Mouse (Mus musculus): ENCODE data around the gene Zfp507. TPM values are rescaled to one million over a fixed set of nuclear protein-coding genes. Genes with fewer than 3 reads are reported as not detected.
A peak's percentile ranks its signal among the peaks of the same experiment; 100 is the strongest.

The Zfp507 gene
- total RNA-seq, 2 experiments from 2014 or later = 31.8 to 32.5 TPM

GRCm38 (mm10) chr7:35790201-35790600, 12.6 kb downstream of the Zfp507 start:
- DNase-seq (ENCODE audit: low spot score in 2 of 2) = peak in 1 of 2 experiments; percentile 22

DNA sequence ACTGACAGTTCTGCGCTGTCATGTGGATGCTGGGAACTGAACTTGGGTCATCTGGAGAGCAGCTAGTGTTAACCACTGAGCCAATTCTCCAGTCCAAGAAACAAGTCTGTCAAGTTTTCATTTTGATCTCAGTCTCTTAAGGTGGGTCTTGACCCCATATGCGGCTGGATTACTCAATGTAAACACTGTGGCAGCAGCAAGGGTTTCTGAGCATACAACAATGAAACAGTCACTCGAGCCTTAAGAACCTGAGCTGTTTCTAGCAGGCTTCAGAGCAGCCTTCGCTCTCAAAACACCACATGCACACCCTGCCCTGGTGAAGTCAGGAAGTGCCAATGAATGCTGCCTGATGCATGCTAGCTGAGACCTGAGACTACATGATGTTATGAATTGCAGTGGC, 17.2 kb downstream of the Zfp507 start:
- DNase-seq (ENCODE audit: low spot score in 2 of 2) = no peak

GRCm38 (mm10) chr7:35782252-35782651, 20.6 kb downstream of the Zfp507 start:
- no peak for DNase-seq (ENCODE audit: low spot score in 2 of 2)

DNA sequence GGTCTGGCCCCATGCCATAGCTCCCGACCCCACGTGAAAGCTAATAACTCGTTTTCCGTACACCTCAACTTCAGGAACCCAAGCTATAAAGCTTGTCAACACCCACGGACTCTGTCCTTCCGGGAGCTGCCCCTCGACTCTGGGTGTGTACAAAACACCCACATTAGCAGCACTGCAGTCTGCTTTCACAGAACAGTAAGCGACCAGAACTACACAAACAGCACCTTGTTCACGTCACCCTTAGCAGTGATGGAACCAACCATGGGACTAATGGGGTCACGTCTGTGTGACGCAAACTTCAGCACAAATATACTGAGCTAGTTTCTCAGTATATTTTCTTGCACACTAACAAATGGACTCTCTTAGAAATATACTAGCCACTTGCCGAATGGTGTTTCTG, 28.7 kb downstream of the Zfp507 start:
- no peak for DNase-seq (ENCODE audit: low spot score in 2 of 2)

- no peak for DNase-seq (ENCODE audit: low spot score in 2 of 2)
Measured at GRCm38 (mm10) chr7:35772347-35772746, 30.5 kb downstream of the Zfp507 start.

- DNase-seq (ENCODE audit: low spot score in 2 of 2) = no peak
Measured at GRCm38 (mm10) chr7:35771106-35771505, 31.7 kb downstream of the Zfp507 start.

GRCm38 (mm10) chr7:35770122-35770521, 32.7 kb downstream of the Zfp507 start:
- no peak for DNase-seq (ENCODE audit: low spot score in 2 of 2)

DNA sequence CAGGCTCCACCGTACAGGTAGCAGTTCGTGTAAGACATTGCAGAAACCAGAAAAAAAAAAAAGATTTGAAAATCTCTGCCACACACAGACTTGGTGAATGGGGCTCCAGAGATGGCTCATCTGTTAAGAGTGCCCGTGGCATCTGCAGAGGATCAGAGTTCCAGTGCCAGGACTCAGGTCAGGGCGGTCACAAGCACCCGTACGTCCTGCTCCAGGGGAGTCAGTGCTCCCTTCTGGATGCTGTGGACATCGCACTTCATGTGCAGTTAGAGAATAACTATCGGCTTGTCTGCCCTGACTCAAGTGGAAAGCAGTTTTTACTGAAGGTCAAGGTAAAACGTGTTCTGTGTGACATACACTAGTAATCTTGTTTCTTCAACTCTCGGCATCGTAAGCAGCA, 38.3 kb downstream of the Zfp507 start:
- no peak for DNase-seq (ENCODE audit: low spot score in 2 of 2)

DNA sequence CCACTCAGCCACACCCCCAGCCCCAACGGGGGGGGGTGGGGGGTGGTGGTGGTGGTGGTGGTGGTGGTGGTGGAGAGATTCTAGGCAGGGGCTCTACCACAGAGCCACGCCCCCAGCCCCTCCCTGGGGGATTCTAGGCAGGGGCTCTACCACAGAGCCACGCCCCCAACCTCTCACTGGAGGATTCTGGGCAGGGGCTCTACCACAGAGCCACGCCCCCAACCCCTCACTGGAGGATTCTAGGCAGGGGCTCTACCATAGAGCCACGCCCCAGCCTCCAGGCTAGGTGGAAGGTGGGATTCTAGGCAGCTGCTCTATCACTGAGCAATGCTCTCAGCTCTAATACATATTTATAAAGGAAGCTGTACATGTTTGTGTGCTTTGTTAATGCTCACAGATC, 41.0 kb downstream of the Zfp507 start:
- DNase-seq (ENCODE audit: low spot score in 2 of 2) = no peak

DNA sequence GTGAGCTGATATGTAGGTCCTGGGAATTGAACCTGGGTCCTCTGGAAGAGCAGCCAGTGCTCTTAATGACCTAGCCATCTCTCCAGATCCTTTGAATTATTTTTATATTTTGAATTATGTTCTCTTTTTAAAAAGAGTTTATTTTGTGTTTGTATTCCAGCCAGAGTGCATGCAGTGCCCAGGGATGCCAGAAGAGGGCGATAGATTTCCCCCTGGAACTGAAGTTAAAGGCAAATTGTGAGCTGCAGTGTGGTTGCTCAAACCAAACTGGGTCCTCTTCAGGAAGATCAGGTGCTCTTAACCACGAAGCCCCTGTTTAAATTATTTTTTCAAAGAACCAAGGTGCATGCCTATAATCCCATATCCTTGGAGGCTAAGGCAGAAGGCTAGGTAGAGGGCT, 43.2 kb downstream of the Zfp507 start:
- no peak for DNase-seq (ENCODE audit: low spot score in 2 of 2)

- DNase-seq (ENCODE audit: low spot score in 2 of 2) = no peak
Measured at GRCm38 (mm10) chr7:35756510-35757440, 46.0 kb downstream of the Zfp507 start.

DNA sequence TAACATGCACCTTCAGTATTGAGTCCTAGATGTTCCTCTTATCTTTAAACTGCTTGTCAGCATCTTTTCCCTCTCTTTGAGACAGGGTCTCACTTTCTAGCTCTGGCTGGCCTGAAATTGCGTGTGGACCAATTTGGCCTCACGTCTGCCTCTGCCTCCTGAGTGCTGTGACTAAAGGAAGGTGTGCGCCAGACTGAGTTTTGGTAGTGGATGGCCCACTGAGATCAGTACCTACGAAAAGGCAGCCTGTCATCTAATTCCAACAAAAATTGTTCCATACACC, 48.0 kb downstream of the Zfp507 start:
- no peak for DNase-seq (ENCODE audit: low spot score in 2 of 2)

- peak; percentile 88 for DNase-seq (ENCODE audit: low spot score in 2 of 2)
Measured at GRCm38 (mm10) chr7:35754033-35754885, 48.5 kb downstream of the Zfp507 start, which contains the start of gene Dpy19l3. Gene Dpy19l3 (minus strand): TSS chr7:35754454.

- no peak for DNase-seq (ENCODE audit: low spot score in 2 of 2)
Measured at GRCm38 (mm10) chr7:35753319-35754032, 49.3 kb downstream of the Zfp507 start.

- no peak for DNase-seq (ENCODE audit: low spot score in 2 of 2)
Measured at GRCm38 (mm10) chr7:35750873-35751272, 51.9 kb downstream of the Zfp507 start.

- no peak for DNase-seq (ENCODE audit: low spot score in 2 of 2)
Measured at GRCm38 (mm10) chr7:35747397-35747964, 55.3 kb downstream of the Zfp507 start.

- no peak for DNase-seq (ENCODE audit: low spot score in 2 of 2)
Measured at GRCm38 (mm10) chr7:35746686-35747396, 56.0 kb downstream of the Zfp507 start.

DNA sequence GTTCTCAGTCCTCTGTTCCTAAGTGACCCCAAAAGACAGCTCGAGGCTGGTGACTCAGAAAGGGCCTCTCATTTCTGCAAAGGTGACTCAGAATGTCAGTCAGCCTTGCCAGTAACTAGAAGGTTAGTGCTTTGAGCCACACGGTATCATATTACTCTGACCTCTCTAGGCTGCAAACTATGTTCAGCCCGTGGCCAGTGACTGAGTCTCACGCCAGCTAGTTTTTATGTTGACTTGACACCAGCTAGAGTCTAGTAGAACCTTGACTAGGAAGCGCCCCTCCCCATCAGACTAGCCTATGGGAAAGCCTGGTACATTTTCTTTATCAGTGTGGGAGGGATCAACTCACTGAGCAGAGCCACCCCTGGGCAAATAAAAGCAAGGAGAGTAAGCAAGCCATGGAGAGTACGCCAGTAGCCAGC, 57.5 kb downstream of the Zfp507 start:
- no peak for DNase-seq (ENCODE audit: low spot score in 2 of 2)

DNA sequence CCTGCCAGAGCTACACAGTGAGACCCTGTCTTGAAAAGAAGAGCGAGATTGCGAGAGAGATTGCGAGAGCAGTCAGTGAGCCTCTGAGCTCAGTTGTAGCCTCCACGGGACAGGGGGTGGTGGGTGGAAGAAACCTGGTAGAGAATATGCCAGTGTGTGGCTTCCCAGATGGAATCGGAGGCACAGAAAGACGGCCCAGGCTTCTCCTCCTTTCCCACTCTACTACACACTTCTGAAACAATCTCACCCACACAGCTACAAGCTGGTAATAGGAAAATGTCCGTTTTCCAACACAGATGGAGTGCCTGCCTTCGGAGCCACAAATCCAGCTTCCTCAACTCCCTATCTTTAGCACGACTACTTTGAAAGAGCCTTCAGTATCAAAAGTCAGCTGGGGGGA, 58.0 kb downstream of the Zfp507 start:
- DNase-seq (ENCODE audit: low spot score in 2 of 2) = no peak

DNA sequence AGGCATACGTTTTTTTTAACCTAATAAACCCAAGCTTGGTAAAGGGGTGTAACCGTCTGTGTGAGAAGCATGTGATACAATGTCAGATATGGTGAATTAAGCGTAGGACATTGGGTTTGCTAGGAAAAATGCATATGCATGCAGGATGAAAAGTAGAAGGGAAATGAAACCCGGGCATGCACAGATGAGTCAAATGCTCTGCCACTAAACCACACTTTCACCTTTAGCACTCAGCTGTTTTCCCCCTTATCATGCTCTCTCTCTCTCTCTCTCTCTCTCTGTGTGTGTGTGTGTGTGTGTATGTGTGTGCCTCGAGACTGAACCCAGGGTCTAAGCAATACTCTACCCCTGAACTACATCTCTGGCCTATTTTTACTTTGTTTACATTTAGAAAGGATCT, 60.5 kb downstream of the Zfp507 start:
- no peak for DNase-seq (ENCODE audit: low spot score in 2 of 2)

GRCm38 (mm10) chr7:35741858-35742257, 60.9 kb downstream of the Zfp507 start:
- DNase-seq (ENCODE audit: low spot score in 2 of 2) = no peak
